Comparison of ENCODE assay signal across 16 mouse cellular contexts in the genomic region with DNA sequence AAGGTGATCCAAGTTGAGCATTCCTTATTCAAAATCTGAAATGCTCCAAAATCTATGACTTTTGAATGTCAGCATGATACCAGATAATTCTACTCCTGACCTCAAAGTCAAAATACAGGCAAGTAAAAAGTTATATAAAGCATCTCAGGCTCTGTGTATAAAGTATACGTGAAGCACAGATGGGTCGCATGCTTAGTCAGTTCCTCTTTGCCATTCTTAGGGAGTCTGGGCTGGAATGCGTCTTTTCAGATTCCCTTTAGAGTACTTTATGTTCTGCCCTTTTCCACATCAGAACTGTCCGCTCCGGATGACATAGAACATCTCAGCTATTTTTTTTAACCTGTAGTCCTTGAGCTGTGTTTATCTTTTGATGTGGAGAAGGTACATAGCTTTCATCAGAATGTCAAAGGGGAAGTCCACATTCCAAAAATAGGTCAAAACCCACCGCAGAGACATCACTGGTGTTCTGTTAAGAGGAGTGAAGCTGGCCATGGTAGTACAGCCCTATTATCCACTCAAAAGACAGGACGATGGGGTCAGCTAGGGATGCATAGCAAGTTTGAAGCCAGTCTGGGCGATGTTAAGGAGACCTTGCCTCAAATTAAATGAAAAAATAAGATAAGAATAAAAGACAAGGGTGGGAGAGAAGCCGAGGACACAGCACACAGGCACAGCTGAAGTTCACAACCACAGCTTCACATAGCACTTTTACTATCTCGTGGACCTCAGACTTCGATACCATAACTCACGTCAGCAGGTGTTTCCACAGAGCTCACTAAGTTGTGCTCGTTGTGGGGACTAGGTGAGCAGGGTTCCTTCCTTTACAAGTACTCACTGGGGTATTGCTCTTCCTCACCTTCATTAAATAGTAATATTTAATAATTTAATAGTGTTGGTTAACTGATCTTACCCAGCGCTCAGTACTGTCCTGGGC.
A peak's percentile ranks its signal among the peaks of the same experiment; 100 is the strongest.
DNase-seq lines count a peak whose midpoint lies in the region; ATAC-seq lines count a peak whose summit lies in the region.
"Had no signal": no experiment of that assay in that cellular context is flagged by ENCODE, and none has a peak within 500 bp of the region (broad histone marks: within the 10 kb centered on the region; RNA-seq: fewer than 3 reads in every experiment).

No protein-coding gene starts in this region.

- H3K27me3 ChIP-seq in heart, embryonic 13.5 days (replicated peaks): no peaks in the 10 kb centered on the region
- H3K27me3 ChIP-seq: embryonic facial prominence, embryonic 12.5 days; forebrain, embryonic 13.5 days; hindbrain, embryonic 12.5 days; midbrain, embryonic 12.5 days had no signal

- no peaks in the 10 kb centered on the region for H3K9me3 ChIP-seq in heart, embryonic 13.5 days
- H3K9me3 ChIP-seq: embryonic facial prominence, embryonic 12.5 days; forebrain, embryonic 13.5 days; hindbrain, embryonic 12.5 days; midbrain, embryonic 12.5 days had no signal

- WGBS in heart, embryonic 13.5 days: 45% methylated on average over 14 of the region's 14 CpGs

- peaks cover 18% of the 10 kb centered on the region for H3K4me1 ChIP-seq in heart, embryonic 13.5 days

- H3K36me3 ChIP-seq in heart, embryonic 13.5 days: no peaks in the 10 kb centered on the region
- H3K36me3 ChIP-seq: embryonic facial prominence, embryonic 12.5 days; hindbrain, embryonic 12.5 days; midbrain, embryonic 12.5 days had no signal

- no peak overlapping the region for H3K27ac ChIP-seq in heart, embryonic 13.5 days (replicated peaks)
- H3K27ac ChIP-seq: embryonic facial prominence, embryonic 12.5 days; forebrain, embryonic 13.5 days; hindbrain, embryonic 12.5 days; layer of hippocampus, adult 2 months; midbrain, embryonic 12.5 days had no signal

- no peak overlapping the region for H3K4me3 ChIP-seq in heart, embryonic 13.5 days
- H3K4me3 ChIP-seq: embryonic facial prominence, embryonic 12.5 days; forebrain, embryonic 13.5 days; hindbrain, embryonic 12.5 days; layer of hippocampus, adult 2 months; midbrain, embryonic 12.5 days had no signal

- no peak overlapping the region for H3K9ac ChIP-seq in heart, embryonic 13.5 days
- H3K9ac ChIP-seq: embryonic facial prominence, embryonic 12.5 days; forebrain, embryonic 13.5 days; hindbrain, embryonic 12.5 days; midbrain, embryonic 12.5 days had no signal

- no peak for DNase-seq in heart, adult 9 months (ENCODE audit: low spot score in 2 of 2)
- peak; percentile 31 for DNase-seq in thymus, postnatal 0 days (ENCODE audit: low spot score)
- DNase-seq in thymus, postnatal 10 days (ENCODE audit: low spot score in 2 of 2): no peak
- peak; percentile 77 for DNase-seq in induced T-regulatory cell, adult 2 months (ENCODE audit: low read depth)
- DNase-seq in layer of hippocampus, adult 9-11 months: no peak
- DNase-seq in cerebellum, adult 11-12 months: no peak
- DNase-seq: cerebellum, adult 9-11 months; kidney, adult 9 months; liver; thymus, adult 2 months had no signal

- peak overlapping the region; percentile 6; the same call in 1 of the 2 replicates for H3K4me2 ChIP-seq in heart, embryonic 13.5 days
- H3K4me2 ChIP-seq: embryonic facial prominence, embryonic 12.5 days; forebrain, embryonic 13.5 days; hindbrain, embryonic 12.5 days; midbrain, embryonic 12.5 days had no signal

- no peak for ATAC-seq in heart, embryonic 13.5 days (ENCODE audit: extremely low read depth, insufficient number of reproducible peaks, low FRiP score, low TSS enrichment)
- ATAC-seq: forebrain, embryonic 13.5 days had no signal

Comparison
In these comparisons a context has a peak if more than half of its experiments do, and no peak if none do; other contexts are left out.
1. DNase-seq: peak in thymus, postnatal 0 days (single experiment) and induced T-regulatory cell, adult 2 months (single experiment); none in heart, adult 9 months (0 of 2), thymus, postnatal 10 days (0 of 2), layer of hippocampus, adult 9-11 months (single experiment) and cerebellum, adult 11-12 months (single experiment).